14 mouse cellular contexts compared by ENCODE assay signal in genomic region chr8:120647532-120647931, GRCm38 (mm10). TPM values are rescaled to one million over a fixed set of nuclear protein-coding genes. Genes with fewer than 3 reads are reported as not detected.
DNase-seq lines count a peak whose midpoint lies in the region; ATAC-seq and TF ChIP-seq lines count a peak whose summit lies in the region.
"Had no signal": no experiment of that assay in that cellular context is flagged by ENCODE, and none has a peak within 500 bp of the region (broad histone marks: within the 10 kb centered on the region; RNA-seq: fewer than 3 reads in every experiment).

Gene 1190005I06Rik (minus strand): TSS chr8:120647632.

- no peak for TF ChIP-seq CTCF in midbrain, postnatal 0 days (IDR thresholded peaks at IDR 0.05)

- H3K4me2 ChIP-seq in hindbrain, embryonic 15.5 days = no peak within 1 kb of the TSS
- no peak within 1 kb of the TSS for H3K4me2 ChIP-seq in hindbrain, embryonic 11.5 days (replicated peaks; ENCODE audit: low read depth, low read length)
- H3K4me2 ChIP-seq in midbrain, embryonic 14.5 days (ENCODE audit: low read length) = no peak within 1 kb of the TSS
- H3K4me2 ChIP-seq in midbrain, embryonic 11.5 days = no peak within 1 kb of the TSS
- H3K4me2 ChIP-seq in embryonic facial prominence, embryonic 12.5 days (replicated peaks) = no peak within 1 kb of the TSS
- H3K4me2 ChIP-seq in midbrain, postnatal 0 days (ENCODE audit: low read depth, low read length, poor library complexity, severe bottlenecking) = no peak within 1 kb of the TSS
- H3K4me2 ChIP-seq: limb, embryonic 13.5 days had no signal

- no peaks in the 10 kb centered on the region for H3K36me3 ChIP-seq in hindbrain, embryonic 15.5 days
- H3K36me3 ChIP-seq in hindbrain, embryonic 11.5 days (ENCODE audit: control insufficient read depth, insufficient read depth, low read length) = no peaks in the 10 kb centered on the region
- no peaks in the 10 kb centered on the region; the same call in 1 of the 2 replicates for H3K36me3 ChIP-seq in midbrain, embryonic 14.5 days (ENCODE audit: control insufficient read depth, insufficient read depth, low read length)
- H3K36me3 ChIP-seq in midbrain, embryonic 11.5 days (ENCODE audit: control insufficient read depth, insufficient read depth, low read length) = no peaks in the 10 kb centered on the region
- H3K36me3 ChIP-seq in embryonic facial prominence, embryonic 12.5 days = 0 out of 2 replicates have a peak, but pooled peaks cover 9% of the 10 kb centered on the region
- 0 out of 2 replicates have a peak, but pooled peaks cover 2% of the 10 kb centered on the region for H3K36me3 ChIP-seq in midbrain, postnatal 0 days (ENCODE audit: insufficient read depth, low read length)

- H3K9ac ChIP-seq in hindbrain, embryonic 15.5 days = no peak within 1 kb of the TSS
- no peak within 1 kb of the TSS for H3K9ac ChIP-seq in hindbrain, embryonic 11.5 days (ENCODE audit: low read depth, low read length)
- H3K9ac ChIP-seq in midbrain, embryonic 14.5 days (replicated peaks; ENCODE audit: low read length) = no peak within 1 kb of the TSS
- H3K9ac ChIP-seq in midbrain, embryonic 11.5 days (ENCODE audit: low read length) = no peak within 1 kb of the TSS
- H3K9ac ChIP-seq in embryonic facial prominence, embryonic 12.5 days = no peak within 1 kb of the TSS
- no peak within 1 kb of the TSS for H3K9ac ChIP-seq in midbrain, postnatal 0 days (replicated peaks; ENCODE audit: low read length, poor library complexity, severe bottlenecking)
- H3K9ac ChIP-seq: limb, embryonic 13.5 days had no signal

- H3K9me3 ChIP-seq in hindbrain, embryonic 15.5 days = no peaks in the 10 kb centered on the region
- H3K9me3 ChIP-seq in hindbrain, embryonic 11.5 days (ENCODE audit: control insufficient read depth, low read length) = no peaks in the 10 kb centered on the region
- H3K9me3 ChIP-seq in midbrain, embryonic 14.5 days (ENCODE audit: control insufficient read depth, low read length) = no peaks in the 10 kb centered on the region
- no peaks in the 10 kb centered on the region for H3K9me3 ChIP-seq in midbrain, embryonic 11.5 days (ENCODE audit: control insufficient read depth, low read length)
- H3K9me3 ChIP-seq in embryonic facial prominence, embryonic 12.5 days = no peaks in the 10 kb centered on the region
- H3K9me3 ChIP-seq in midbrain, postnatal 0 days (ENCODE audit: low read length) = no peaks in the 10 kb centered on the region
- H3K9me3 ChIP-seq: limb, embryonic 13.5 days had no signal

- DNase-seq in hindbrain, embryonic 11.5 days (ENCODE audit: low spot score) = no peak
- DNase-seq in midbrain, embryonic 14.5 days = no peak
- DNase-seq in midbrain, embryonic 11.5 days (ENCODE audit: low spot score, missing footprints) = no peak
- no peak for DNase-seq in midbrain, postnatal 0 days (ENCODE audit: low spot score)
- no peak for DNase-seq in thymus, postnatal 25 days
- DNase-seq: cerebellum, adult 18-20 months; heart, adult 18-20 months; kidney, postnatal 25 days; lung, adult 2 months had no signal

- H3K4me1 ChIP-seq in hindbrain, embryonic 15.5 days (replicated peaks) = peaks cover 8% of the 10 kb centered on the region; the same call in 1 of the 2 replicates
- no peaks in the 10 kb centered on the region for H3K4me1 ChIP-seq in hindbrain, embryonic 11.5 days (replicated peaks; ENCODE audit: control insufficient read depth, insufficient read depth, low read length)
- H3K4me1 ChIP-seq in midbrain, embryonic 14.5 days (ENCODE audit: control insufficient read depth, insufficient read depth, low read length) = no peaks in the 10 kb centered on the region
- 0 out of 2 replicates have a peak, but pooled peaks cover 2% of the 10 kb centered on the region for H3K4me1 ChIP-seq in midbrain, embryonic 11.5 days (ENCODE audit: control insufficient read depth, insufficient read depth, low read length)
- no peaks in the 10 kb centered on the region; the same call in 1 of the 2 replicates for H3K4me1 ChIP-seq in embryonic facial prominence, embryonic 12.5 days
- H3K4me1 ChIP-seq in midbrain, postnatal 0 days (ENCODE audit: insufficient read depth, low read length) = no peaks in the 10 kb centered on the region
- H3K4me1 ChIP-seq: limb, embryonic 13.5 days had no signal

- no peak within 1 kb of the TSS for H3K27ac ChIP-seq in hindbrain, embryonic 15.5 days (replicated peaks)
- no peak within 1 kb of the TSS for H3K27ac ChIP-seq in hindbrain, embryonic 11.5 days (ENCODE audit: low read depth, low read length)
- no peak within 1 kb of the TSS for H3K27ac ChIP-seq in midbrain, embryonic 14.5 days (replicated peaks; ENCODE audit: low read depth, low read length)
- H3K27ac ChIP-seq in midbrain, embryonic 11.5 days (ENCODE audit: low read depth, low read length) = no peak within 1 kb of the TSS
- H3K27ac ChIP-seq in embryonic facial prominence, embryonic 12.5 days = no peak within 1 kb of the TSS
- no peak within 1 kb of the TSS for H3K27ac ChIP-seq in midbrain, postnatal 0 days (ENCODE audit: low read depth, low read length)
- H3K27ac ChIP-seq: limb, embryonic 13.5 days had no signal

- no peaks in the 10 kb centered on the region for H3K27me3 ChIP-seq in hindbrain, embryonic 15.5 days
- no peaks in the 10 kb centered on the region for H3K27me3 ChIP-seq in hindbrain, embryonic 11.5 days (ENCODE audit: control insufficient read depth, insufficient read depth, low read length)
- H3K27me3 ChIP-seq in midbrain, embryonic 14.5 days (ENCODE audit: control insufficient read depth, insufficient read depth, low read length) = no peaks in the 10 kb centered on the region
- no peaks in the 10 kb centered on the region for H3K27me3 ChIP-seq in midbrain, embryonic 11.5 days (ENCODE audit: control insufficient read depth, insufficient read depth, low read length)
- no peaks in the 10 kb centered on the region for H3K27me3 ChIP-seq in embryonic facial prominence, embryonic 12.5 days
- H3K27me3 ChIP-seq in midbrain, postnatal 0 days (ENCODE audit: insufficient read depth, low read length) = no peaks in the 10 kb centered on the region
- H3K27me3 ChIP-seq: CH12.LX; limb, embryonic 13.5 days had no signal

- H3K4me3 ChIP-seq in hindbrain, embryonic 15.5 days = no peak within 1 kb of the TSS
- H3K4me3 ChIP-seq in hindbrain, embryonic 11.5 days (ENCODE audit: low read depth, low read length) = no peak within 1 kb of the TSS
- no peak within 1 kb of the TSS for H3K4me3 ChIP-seq in midbrain, embryonic 14.5 days (replicated peaks; ENCODE audit: low read depth, low read length)
- H3K4me3 ChIP-seq in midbrain, embryonic 11.5 days (ENCODE audit: low read depth, low read length) = no peak within 1 kb of the TSS
- no peak within 1 kb of the TSS for H3K4me3 ChIP-seq in embryonic facial prominence, embryonic 12.5 days
- H3K4me3 ChIP-seq in midbrain, postnatal 0 days (ENCODE audit: low read depth, low read length) = no peak within 1 kb of the TSS
- H3K4me3 ChIP-seq: limb, embryonic 13.5 days had no signal

- ATAC-seq in hindbrain, embryonic 15.5 days (ENCODE audit: low FRiP score, low read depth) = no peak
- no peak for ATAC-seq in hindbrain, embryonic 11.5 days (ENCODE audit: low FRiP score)
- ATAC-seq in midbrain, embryonic 14.5 days (ENCODE audit: low FRiP score, low TSS enrichment) = no peak
- no peak for ATAC-seq in midbrain, embryonic 11.5 days (ENCODE audit: low FRiP score)
- ATAC-seq in embryonic facial prominence, embryonic 12.5 days (ENCODE audit: insufficient number of reproducible peaks, insufficient read depth, low FRiP score, low TSS enrichment) = no peak
- no peak for ATAC-seq in midbrain, postnatal 0 days (ENCODE audit: low FRiP score)
- ATAC-seq: intestine, postnatal 0 days had no signal

- WGBS in hindbrain, embryonic 15.5 days = 58% methylated on average over 7 of the region's 7 CpGs
- 60% methylated on average over 7 of the region's 7 CpGs for WGBS in hindbrain, embryonic 11.5 days
- 34% methylated on average over 7 of the region's 7 CpGs for WGBS in midbrain, embryonic 14.5 days
- WGBS in midbrain, embryonic 11.5 days = 24% methylated on average over 7 of the region's 7 CpGs
- 31% methylated on average over 7 of the region's 7 CpGs for WGBS in embryonic facial prominence, embryonic 12.5 days
- 23% methylated on average over 7 of the region's 7 CpGs for WGBS in midbrain, postnatal 0 days

RNA-seq across cellular contexts. Expression of gene 1190005I06Rik, which starts in this region (rescaled TPM):
- 15.8 and 17.3 TPM in 2 replicates for polyA plus RNA-seq in hindbrain, embryonic 15.5 days (2015; fragmentation: Nextera tagmentation; extraction: Ambion mirVana)
- 2.4 and 3.7 TPM in 2 replicates for polyA plus RNA-seq in hindbrain, embryonic 11.5 days (2014; fragmentation: Nextera tagmentation; extraction: Ambion mirVana)
- 11.8 and 12.8 TPM in 2 replicates for polyA plus RNA-seq in midbrain, embryonic 14.5 days (2014; fragmentation: Nextera tagmentation; extraction: Ambion mirVana)
- 2.9 and 4.4 TPM in 2 replicates for polyA plus RNA-seq in midbrain, embryonic 11.5 days (2014; fragmentation: Nextera tagmentation; extraction: Ambion mirVana)
- polyA plus RNA-seq in embryonic facial prominence, embryonic 12.5 days (2016; fragmentation: Nextera tagmentation; extraction: Ambion mirVana) = 6.5 and 11.8 TPM in 2 replicates
- total RNA-seq in midbrain, postnatal 0 days (2014; rRNA removed) = 27.4 and 30.9 TPM in 2 replicates
- 25.4 and 29.5 TPM in 2 replicates for polyA plus RNA-seq in midbrain, postnatal 0 days (2015; fragmentation: Nextera tagmentation; extraction: Ambion mirVana)
